Mouse (Mus musculus) ES-CJ7 (cell line): ENCODE measurements around the gene Polr2b.

Experiments used
- DNase-seq: peaks from one replicate; pipeline ENCODE4 v3.0.0; 2011; ENCODE audit warnings: low read depth, low spot score

The Polr2b gene

DNA sequence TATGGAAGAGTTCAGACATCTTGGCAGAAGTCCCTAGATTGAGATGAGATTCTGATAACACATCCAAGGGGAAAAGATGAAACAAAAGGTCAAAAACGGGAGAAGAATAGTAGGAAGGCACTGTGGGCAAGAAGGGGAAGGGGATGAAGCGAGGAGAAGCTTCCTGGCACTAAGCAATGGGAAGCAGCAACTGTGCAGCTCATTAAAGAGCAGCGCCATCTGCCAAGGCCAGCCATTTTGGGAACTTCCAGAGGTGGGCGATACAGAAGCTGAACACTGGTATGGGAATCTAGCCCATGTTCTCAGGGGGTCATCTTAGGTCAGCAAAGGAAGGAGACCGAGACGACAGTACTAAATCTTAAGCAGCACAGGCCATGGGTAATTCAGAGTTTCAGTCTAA lies 53.7 kb downstream of the Polr2b start:
- no peak for DNase-seq

DNA sequence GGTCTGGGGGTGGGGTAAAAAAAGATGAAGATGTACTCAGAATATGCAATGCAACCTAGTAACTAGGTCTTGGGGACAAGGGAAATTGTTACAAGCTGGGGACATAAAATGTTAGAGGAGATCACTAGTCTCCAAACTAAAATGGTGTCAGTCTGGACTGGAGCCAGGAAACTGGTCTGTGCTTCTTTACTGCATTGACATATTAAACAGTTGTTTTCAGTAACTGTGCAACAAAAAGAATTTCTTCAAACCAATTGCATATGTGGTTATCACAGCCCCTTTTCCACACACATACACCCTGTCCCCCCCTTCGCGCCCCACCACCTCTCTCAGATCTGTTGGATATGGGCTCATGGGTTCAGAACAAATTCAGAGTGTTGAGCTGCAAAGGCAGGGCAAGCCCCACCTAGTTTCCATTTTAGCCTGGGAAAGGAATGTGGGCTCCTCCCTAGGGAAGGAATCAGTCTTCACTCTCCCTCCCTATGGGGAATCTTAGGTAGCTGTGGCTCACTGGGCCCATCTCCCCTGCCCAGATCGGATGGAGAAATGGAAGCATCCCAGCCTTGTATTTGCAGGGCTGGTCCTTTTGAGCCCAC lies 54.6 kb downstream of the Polr2b start:
- peak; percentile 64 for DNase-seq

DNA sequence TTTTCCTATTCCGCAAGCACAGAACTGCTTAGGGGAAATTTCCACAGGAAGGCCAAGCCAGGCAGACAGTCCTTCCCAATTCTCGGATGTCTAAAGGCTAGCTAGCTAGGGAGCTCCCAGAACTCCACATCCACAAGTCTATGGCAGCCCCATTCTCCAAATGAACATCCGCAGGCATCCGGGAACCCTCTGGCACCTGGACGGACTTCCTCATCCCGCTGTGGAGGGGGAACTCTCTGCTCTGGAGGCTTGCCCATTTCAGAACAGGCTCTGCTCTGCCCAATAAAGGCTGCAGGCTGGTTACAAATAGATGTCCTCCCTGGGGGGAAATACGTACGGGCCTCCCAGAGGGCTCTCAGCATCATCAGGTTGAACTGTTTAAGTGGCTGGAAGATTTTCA lies 56.4 kb downstream of the Polr2b start:
- DNase-seq, result no peak

DNA sequence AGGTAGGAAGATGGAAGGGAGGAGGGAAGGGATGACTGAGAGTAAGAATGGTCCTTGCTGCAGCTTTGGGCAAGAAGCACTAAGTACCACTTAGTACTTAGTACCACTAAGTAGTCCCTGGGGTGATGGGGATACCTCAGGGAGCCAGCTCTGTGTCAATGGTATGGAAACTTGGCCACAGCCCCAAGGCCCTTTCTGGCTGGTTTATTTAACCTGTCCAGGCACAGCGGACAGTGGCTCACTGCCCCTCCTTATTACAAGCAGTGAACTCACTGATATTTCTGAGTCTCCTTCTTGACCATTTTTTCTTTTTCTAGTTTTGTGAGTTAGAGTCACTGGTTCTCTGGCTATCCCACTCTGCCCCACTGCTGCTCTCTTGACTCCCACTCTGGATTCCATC lies 57.2 kb downstream of the Polr2b start:
- no peak for DNase-seq

DNA sequence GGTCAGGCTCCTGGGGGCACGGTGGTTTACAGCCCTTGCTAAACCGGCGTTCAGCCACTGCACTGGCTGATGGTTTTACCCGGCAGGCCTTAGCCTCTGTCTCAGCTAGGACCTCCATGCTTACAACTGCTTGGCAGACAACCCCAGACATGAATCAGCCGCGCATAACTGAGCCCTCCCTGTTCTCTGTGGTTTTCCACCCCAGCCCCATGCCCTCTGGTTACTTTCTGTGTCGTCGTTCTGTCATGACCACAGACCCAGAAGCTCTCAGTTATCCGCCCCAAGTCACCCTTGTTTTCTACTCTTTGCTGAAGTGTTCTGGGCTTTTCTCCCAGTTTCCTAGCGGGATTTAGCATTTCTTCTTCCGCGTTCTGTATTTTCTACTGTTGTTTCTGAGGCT lies 57.7 kb downstream of the Polr2b start:
- DNase-seq, result no peak

DNA sequence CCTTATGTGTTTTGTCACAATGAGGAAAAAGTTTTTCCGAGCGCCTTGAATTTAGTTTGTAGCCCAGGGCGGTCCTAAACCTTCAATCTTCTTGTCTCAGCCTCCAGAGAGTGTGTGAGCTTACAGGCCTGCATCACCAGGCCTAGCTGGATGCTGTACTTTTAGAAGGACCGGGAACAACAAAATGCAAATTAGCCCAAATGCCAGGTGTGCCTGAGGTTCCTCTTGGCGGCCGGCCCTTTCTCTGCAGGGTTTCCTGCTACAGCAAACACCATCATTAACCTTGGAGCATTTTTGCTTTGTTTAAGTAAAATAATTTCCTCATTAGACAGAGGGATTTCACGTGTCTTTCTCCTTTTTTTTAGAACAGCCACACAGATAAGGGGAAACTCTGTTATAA lies 58.2 kb downstream of the Polr2b start:
- DNase-seq, result peak; percentile 45

DNA sequence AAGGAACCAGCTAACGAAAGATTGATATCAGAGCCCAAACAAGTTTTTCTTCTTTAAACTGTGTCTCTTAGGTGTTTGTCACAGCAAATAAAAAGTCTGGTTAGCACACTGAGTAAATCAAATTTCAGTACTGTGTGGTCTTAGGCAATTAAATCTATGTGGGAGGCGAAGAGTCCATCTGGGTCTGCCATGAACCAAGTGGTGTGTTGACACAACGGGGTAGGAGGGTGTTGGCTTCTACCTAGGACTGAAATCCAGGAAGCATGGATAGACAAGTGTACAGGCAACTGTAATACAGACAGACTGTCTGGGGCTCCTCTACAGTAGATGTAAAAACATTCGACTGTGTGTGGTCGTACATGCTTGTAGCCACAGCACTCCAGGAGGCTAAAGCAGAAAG lies 59.4 kb downstream of the Polr2b start:
- no peak for DNase-seq

DNA sequence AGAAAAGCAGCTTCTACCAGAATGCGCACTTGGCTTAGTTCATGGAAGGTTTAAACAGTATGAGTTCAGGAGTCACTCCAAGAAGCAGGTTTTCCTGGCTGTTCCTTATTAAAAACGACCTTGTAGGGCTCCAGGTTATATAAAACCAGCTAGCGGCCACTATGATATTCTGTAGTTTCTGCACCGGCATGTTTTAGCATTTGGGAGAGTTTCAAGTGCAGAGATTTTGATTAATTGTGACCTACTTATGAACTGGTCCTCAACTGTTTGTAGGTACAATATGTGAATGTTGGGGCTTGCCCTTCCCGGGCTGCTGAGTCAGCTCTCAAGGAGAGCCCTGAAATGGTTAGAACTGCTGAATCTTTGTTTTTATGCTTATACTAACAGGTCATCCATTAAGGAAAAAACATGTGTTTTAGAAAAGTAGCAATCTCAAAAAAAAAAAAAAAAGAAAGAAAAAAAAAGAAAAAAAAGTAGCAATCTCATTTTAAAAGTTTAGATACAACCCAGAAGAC lies 60.5 kb downstream of the Polr2b start:
- DNase-seq, result no peak

DNA sequence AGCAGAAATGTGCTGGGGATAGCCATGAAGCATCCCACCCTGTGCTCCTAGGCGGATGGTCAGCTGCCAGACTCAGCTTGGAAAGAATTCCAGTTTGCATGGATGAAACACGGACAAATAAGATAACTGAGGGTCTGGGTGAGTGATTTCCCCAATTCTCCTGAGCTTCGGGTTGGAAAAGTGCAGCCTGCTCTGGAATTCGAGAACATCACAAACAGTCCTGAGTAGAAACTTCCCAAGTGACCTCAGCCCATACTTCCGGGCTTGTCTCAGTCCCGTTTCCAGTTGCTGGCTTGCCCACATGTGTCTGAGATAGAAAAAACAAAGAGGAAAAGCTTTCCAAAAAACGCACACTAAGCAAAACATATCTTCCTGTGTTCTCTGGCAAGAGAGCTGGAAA lies 62.3 kb downstream of the Polr2b start:
- no peak for DNase-seq

DNA sequence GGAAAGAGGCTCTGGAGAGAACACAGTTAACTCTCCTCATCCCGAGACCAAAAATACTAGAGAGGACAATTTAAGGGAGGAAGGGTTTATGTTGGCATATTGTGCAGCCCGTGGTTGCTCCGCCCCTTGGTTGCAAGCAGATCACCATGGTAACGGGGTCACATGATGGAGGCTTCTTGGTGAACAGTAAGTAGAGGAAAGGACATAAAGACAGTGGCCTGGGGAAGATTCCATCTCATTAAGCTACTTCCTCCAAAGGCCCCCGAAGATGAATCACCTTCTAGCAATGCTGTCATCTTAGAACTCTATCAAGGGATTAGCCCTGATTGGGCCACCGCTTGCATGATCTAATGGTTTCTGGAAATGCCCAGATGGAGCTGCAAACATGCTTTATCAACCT lies 62.8 kb downstream of the Polr2b start:
- DNase-seq, result peak; percentile 77

DNA sequence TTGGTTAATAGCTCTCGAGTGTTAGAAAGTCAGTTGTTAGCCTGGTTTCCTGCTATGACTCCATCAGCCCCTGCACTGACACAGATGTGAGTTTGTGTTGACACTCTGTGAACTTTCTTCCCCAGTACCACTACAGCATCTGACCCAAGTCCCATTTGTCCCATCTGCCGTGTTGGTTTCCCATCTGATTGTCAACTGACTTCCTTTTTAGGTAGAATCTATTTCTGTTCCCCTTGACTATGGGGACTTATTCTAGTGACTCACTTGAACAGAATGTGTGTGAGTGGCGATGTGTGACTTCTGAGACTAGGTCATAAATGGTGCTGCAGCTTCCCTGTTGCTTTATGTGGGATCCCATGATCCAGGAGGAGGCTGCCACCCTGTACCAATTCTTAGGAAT lies 65.0 kb downstream of the Polr2b start:
- no peak for DNase-seq

DNA sequence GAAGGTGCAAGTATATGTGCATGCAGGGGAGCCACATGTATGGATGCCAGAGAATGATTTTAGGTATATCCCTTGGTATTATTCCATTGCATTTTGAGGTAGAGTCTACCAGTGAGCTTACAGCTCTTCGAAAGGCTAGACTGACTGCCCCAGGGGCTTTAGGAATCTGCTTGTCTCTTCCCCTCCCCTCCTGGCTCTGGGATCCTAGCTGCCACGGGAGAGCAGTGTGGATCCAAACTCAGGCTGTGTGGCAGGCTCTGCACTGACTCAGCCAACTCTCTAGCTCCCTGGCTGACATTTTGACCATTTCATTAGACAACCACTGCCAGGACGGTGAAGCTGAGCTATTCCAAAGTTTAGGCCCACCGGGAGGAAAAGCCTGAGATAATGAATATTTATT lies 65.6 kb downstream of the Polr2b start:
- DNase-seq, result no peak

DNA sequence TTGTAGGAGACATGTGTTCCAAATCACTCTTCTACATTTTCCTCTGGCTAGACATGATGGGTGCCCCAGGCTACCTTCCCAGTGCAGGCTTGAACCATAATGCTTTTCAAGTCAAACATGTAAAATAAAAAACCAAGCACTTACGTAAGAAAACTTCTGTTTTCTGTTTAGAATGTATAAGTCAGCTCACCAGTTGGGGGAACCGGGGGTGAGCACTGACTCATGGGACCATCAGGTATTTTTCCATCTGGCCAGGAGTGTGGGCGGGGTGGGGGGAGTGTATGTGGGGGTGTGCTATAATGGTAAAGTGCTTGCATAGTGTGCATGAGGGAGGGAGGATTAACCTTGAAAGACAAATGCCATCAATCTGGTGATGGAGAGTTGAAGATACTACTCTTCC lies 68.1 kb downstream of the Polr2b start:
- DNase-seq, result no peak

DNA sequence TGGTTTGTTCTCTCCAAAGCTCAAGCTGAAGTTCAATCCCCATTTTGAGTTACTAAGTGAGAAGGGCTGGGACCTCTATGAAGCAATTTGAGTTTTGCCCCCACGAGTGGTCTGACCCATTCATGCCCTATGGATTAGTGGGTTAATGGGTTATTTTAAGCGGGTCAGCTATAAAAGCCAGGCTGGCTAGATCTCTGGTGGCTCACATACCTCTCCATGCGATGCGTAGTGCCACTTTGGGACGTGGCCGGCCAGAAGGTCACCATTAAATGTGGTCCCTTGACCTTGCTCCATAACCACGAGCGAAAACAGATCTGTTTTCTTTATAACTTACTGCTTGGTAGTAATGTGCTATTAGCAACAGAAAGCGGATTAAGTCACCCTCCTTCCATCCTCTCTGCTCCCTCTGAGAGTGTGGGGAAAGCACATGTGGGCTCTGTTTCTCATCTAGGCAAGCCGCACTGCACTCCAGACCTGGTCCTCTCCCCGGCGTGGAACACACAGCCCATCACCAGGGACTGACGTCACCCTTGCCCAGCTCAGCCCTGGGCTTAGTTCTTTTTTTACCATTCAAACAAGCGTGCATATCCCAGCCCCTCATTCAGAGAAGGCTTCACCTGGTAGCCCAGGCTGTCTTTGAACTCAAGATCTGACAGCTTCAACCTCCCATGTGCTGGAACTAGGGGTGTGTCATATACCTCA lies 69.6 kb downstream of the Polr2b start:
- no peak for DNase-seq

DNA sequence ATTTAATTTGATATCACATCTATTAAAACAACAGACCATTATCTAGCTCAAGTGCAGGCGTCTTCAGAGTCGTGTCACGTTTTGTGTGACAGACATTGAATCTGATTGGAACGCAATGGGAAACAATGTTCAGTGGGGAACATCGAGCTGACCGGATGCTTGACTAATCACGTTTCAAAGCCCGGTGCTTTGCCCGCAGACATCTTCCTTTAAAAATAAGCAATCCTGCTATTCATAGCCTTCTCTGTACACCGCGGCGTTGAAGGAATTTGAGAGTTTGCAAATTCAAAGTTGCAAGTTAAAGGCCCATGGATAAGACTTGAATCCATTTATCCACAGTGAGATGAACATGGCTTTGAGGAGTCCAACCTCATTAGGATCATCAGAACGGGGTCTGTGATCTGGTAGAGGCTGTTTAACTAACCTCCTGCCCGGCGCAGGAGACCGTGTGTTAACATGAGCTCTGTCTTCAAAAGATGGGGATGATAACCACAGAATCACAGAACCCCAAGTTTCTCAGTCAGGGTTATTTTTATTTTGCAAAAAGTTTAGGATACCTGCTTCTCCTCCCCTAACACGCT lies 70.5 kb downstream of the Polr2b start:
- no peak for DNase-seq

DNA sequence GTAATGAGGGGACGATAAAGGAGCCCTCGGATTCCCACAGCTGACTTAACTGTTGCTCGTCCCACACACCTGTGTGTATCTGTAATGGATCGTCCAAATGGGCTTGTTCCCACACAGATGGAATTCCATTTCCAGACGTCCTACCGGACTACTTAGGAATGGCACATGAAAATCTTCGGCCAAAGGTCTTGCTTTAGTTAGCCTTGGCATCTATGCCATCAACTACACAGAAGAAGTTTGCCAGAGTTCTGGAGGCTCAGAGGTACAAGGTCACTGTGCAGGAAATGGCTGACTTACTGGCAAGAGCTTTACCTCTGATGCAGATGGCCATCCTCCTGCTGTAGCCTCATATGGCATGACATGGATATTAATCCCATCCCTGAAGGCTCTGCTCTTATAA lies 71.3 kb downstream of the Polr2b start:
- no peak for DNase-seq

DNA sequence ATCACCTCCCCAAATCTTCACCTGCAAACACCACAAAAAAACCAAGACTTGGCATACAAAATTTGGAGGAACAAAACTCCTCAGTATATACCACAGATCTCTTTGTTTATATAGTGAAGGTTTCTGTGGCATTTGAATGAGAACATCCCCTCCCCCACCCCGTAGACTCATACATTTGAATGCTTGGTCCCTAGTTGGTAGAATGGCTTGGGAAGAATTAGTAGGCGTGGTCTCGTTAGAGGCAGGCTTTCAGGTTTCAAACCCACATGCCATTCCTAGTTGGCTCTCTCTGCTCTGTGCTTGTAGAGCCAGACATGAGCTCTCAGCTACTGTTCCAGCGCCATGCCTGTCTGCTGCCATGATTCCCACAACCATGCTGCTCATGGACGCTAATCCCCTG lies 71.7 kb downstream of the Polr2b start:
- peak; percentile 53 for DNase-seq

DNA sequence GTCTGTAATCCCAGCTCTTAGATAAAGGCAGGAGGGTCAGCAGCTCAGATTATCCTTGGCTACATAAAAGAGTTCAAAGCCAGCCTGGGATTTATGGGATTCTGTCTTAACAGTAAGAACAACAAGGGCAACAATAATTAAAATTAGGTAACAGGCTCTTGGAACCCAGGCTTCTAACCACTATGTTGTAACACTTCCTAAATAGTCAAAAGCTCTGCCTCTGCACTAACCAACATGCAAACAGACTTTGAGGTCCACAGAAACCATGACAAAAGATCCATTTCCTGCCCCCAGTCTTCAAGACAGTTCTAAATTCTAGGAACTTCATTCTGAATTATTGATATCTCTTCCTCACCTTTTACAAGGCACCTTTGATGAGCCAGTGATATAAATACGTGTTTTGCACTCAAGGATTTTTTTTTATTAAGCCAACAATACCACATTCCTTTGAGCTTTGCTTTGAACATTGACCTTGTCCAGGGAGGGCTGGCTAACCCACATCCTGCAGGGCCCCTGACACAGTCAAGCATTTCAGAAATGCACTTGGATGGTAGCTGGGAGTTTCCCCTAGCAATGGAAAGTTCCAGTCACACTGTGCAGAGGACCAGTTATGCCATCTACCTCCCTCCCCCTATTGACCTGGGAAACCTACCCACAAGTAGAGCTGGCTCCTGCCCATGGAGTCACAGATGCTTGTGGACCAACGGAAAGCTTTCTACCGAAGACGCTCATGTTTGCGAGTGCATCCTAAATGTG lies 74.0 kb downstream of the Polr2b start:
- no peak for DNase-seq

DNA sequence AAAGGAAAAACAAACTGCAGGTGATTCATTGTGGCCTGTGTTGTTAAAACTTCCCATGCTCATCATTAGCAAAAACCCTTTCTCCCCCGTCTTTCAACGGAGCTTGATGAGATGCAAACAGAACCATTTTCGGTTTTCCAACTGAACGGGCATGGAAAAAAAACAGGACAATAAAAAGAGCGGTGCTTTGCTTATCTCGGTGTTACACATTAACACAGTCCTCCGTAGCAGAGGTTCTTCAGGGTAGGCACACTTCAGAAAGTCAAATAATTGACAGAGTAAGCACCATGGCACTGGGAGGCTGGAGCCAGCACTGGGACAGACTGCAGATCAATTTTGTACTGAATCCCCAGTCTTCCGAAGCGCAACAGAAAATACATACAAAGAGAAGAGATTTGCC lies 74.8 kb downstream of the Polr2b start:
- no peak for DNase-seq

DNA sequence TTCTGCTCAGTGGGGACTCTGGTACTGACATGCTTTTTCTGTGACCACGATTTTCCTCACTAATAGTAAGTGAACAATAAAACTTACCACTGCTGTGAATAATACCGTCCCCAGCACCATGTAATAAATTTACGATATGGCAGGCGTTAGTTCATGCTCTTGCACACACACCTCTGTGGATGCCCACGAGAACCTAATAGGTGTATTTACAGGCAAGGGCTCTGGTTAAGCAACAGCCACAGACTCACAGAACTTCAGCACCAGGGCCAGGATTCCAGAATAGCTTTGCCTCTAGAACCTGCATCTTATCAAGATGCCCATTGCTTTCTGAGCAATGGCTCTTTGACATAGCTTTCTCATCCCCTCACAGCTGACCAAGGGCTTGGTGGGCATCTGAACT lies 75.3 kb downstream of the Polr2b start:
- no peak for DNase-seq

DNA sequence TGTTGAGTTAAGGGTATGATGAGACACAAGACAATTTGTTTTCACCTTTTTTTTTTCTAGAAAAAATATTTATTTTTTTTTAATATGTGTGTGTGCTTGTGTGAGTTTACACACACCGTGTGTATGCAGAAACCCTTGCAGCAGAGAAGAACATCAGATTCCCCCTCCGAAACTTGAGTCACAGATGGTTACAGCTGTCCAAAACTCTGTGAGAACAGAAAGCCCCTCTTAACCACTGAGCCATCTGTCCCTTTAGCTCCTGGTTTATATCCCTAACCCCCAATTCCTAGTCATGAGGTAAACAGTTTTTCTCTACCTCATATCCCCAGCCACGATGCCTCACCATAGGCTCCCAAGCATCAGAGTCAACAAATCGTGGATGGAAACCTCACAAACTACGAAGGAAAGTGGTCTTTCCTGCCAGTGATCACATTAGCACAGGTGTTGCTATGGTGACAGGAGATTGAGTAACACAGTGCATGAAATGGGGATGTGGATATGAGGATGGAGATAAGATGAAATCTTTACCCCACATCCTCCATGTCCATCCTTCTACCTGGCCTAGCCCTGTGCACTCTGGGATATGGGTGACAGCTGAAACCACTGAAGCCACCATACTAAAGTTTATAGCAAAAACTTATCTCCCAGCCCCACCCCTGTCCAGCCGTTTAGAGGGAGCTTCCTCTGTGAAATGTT lies 76.1 kb downstream of the Polr2b start:
- DNase-seq, result no peak
